Mouse (Mus musculus) CD4-positive, CD25-positive, alpha-beta regulatory T cell, adult 9 weeks (primary cell): ENCODE data around the gene Gm9048. TPM values are rescaled to one million over a fixed set of nuclear protein-coding genes. Genes with fewer than 3 reads are reported as not detected.

ENCODE experiments used
- polyA plus RNA-seq: library from polyadenylated mRNA; unstranded; fragments of 100-300 nt; shearing (Covaris generic); gene quantifications from one replicate; pipeline ENCODE4 v1.2.1, GENCODE M21; 2017

The Gm9048 gene
- not detected for polyA plus RNA-seq

DNA sequence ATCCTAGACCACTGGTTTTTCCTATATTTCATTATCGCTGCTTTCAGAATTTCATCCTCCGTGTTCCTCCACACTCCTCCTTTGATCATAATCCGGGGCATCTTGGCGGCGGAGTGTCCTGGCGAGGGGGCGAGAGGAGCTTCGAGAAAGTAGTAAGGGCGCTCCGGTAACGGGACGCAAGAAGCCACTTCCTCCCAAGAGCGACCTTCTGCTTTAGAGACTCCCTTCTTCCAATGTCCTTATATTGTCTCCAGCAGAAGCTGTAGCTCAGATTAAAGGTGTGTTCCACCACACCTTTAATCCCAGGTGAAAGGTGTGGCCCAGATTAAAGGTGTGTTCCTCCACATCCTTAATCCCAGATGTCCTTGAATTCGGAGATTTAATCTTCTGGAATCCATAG is at the start of gene Gm9048:
Gene Gm9048, minus strand, starts transcription at position 101 of the 400 bp plus-strand sequence.

GRCm38 (mm10) chr10:118354005-118354404 is 5.5 kb upstream of the Gm9048 start, which contains the start of gene Gm9049:
Gm9049 (minus strand) TSS chr10:118354105.

GRCm38 (mm10) chr10:118343155-118343554 is 5.3 kb downstream of the Gm9048 start, which contains the start of gene Gm9046:
Gm9046 (minus strand) TSS chr10:118343255.

DNA sequence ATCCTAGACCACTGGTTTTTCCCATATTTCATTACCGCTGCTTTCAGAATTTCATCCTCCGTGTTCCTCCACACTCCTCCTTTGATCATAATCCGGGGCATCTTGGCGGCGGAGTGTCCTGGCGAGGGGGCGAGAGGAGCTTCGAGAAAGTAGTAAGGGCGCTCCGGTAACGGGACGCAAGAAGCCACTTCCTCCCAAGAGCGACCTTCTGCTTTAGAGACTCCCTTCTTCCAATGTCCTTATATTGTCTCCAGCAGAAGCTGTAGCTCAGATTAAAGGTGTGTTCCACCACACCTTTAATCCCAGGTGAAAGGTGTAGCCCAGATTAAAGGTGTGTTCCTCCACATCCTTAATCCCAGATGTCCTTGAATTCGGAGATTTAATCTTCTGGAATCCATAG is 10.7 kb downstream of the Gm9048 start, which contains the start of gene Gm9045:
Gene Gm9045, minus strand, starts transcription at position 101 of the 400 bp plus-strand sequence.

GRCm38 (mm10) chr10:118332308-118332707 is 16.2 kb downstream of the Gm9048 start, which contains the start of gene Gm9044:
Gm9044 (minus strand) TSS chr10:118332408.

GRCm38 (mm10) chr10:118326869-118327268 is 21.6 kb downstream of the Gm9048 start, which contains the start of gene Gm9040:
Gm9040 (minus strand) TSS chr10:118326969.

Other genes starting within 250 kb of the Gm9048 start
- gene Mdm1, start 206.9 kb downstream of the Gm9048 start, polyA plus RNA-seq = 9.2 TPM
- not detected for gene Il22, start 143.7 kb downstream of the Gm9048 start, polyA plus RNA-seq
- 0.12 TPM for gene Gm32717, start 107.9 kb downstream of the Gm9048 start, polyA plus RNA-seq
- gene Gm32802, start 90.0 kb downstream of the Gm9048 start, polyA plus RNA-seq = 0.12 TPM
- gene Iltifb, start 53.6 kb downstream of the Gm9048 start, polyA plus RNA-seq = not detected
- not detected for gene Gm9040, start 21.7 kb downstream of the Gm9048 start, polyA plus RNA-seq
- gene Gm9044, start 16.3 kb downstream of the Gm9048 start, polyA plus RNA-seq = not detected
- not detected for gene Gm9045, start 10.8 kb downstream of the Gm9048 start, polyA plus RNA-seq
- not detected for gene Gm9046, start 5.4 kb downstream of the Gm9048 start, polyA plus RNA-seq
- not detected for gene Gm9049, start 5.4 kb upstream of the Gm9048 start, polyA plus RNA-seq
- gene Ifng, start 92.4 kb upstream of the Gm9048 start, polyA plus RNA-seq = 8.5 TPM